Mouse (Mus musculus) midbrain, embryonic 14.5 days (tissue): ENCODE data around the gene Rtel1. TPM values are rescaled to one million over a fixed set of nuclear protein-coding genes. Genes with fewer than 3 reads are reported as not detected.

Experiments used
- ATAC-seq: fragments of 200-750 bp; cut with Nextera tagmentation; 2 replicates; pipeline ENCODE4 v1.8.0; 2017; ENCODE audit warnings: moderate number of reproducible peaks, moderate library complexity; ENCODE audit not compliant: low FRiP score, low TSS enrichment
- DNase-seq: peaks from one replicate; pipeline ENCODE4 v3.0.0-alpha.2; 2015
- H3K27ac ChIP-seq: fragments of 300-500 bp; sonication (generic); replicated peaks from 2 replicates; pipeline ENCODE4 v1.5.1; 2014; ENCODE audit warnings: mild to moderate bottlenecking, low read depth, low read length, moderate library complexity
- H3K27me3 ChIP-seq: fragments of 300-500 bp; sonication (generic); 2 replicates; pipeline ENCODE4 v1.6.1; 2014; ENCODE audit warnings: low read length, control low read depth, mixed read lengths; ENCODE audit not compliant: control insufficient read depth, insufficient read depth
- H3K36me3 ChIP-seq: fragments of 300-500 bp; sonication (generic); 2 replicates; pipeline ENCODE4 v1.6.1; 2014; ENCODE audit warnings: low read length, control low read depth; ENCODE audit not compliant: control insufficient read depth, insufficient read depth
- H3K4me1 ChIP-seq: fragments of 300-500 bp; sonication (generic); 2 replicates; pipeline ENCODE4 v1.6.1; 2014; ENCODE audit warnings: mild to moderate bottlenecking, antibody characterized with exemption, low read length, control low read depth; ENCODE audit not compliant: control insufficient read depth, insufficient read depth
- H3K4me2 ChIP-seq: fragments of 300-500 bp; sonication (generic); 2 replicates; pipeline ENCODE4 v1.6.1; 2014; ENCODE audit warnings: mild to moderate bottlenecking, low read length, moderate library complexity
- H3K4me3 ChIP-seq: fragments of 300-500 bp; sonication (generic); replicated peaks from 2 replicates; pipeline ENCODE4 v1.5.1; 2014; ENCODE audit warnings: low read depth, low read length
- H3K9ac ChIP-seq: fragments of 300-500 bp; sonication (generic); replicated peaks from 2 replicates; pipeline ENCODE4 v1.6.1; 2014; ENCODE audit warnings: mild to moderate bottlenecking, low read length, moderate library complexity
- H3K9me3 ChIP-seq: fragments of 300-500 bp; sonication (generic); 2 replicates; pipeline ENCODE4 v1.6.1; 2016; ENCODE audit warnings: low read length, control low read depth, mixed read lengths; ENCODE audit not compliant: control insufficient read depth
- WGBS: fragments of 180-500 bp; shearing (Covaris S2); extraction: QIAGEN DNeasy Blood & Tissue Kit; methylation state at CpG from one replicate; pipeline ENCODE4 v1.1.7; 2014; 5-methylcytosine and 5-hydroxymethylcytosine counted together
- polyA plus RNA-seq: library from polyadenylated mRNA; unstranded; fragments of >200 nt; fragmentation: Nextera tagmentation; extraction: Ambion mirVana; gene quantifications from 2 replicates; pipeline ENCODE4 v1.2.1, GENCODE M21; 2014

Rtel1 gene
- polyA plus RNA-seq, 1 experiment from 2014 or later, result 46.9 TPM

GRCm38 (mm10) chr2:181378701-181379100 lies 59.2 kb downstream of the Rtel1 start:
- Histone ChIP-seq H3K4me1 (no peaks in the 10 kb centered on the region), H3K9me3 (no peaks in the 10 kb centered on the region), H3K27ac (no peak overlapping the region), H3K4me3 (no peak overlapping the region), H3K36me3 (peaks cover 55% of the 10 kb centered on the region), H3K4me2 (no peak overlapping the region), H3K9ac (no peak overlapping the region), H3K27me3 (no peaks in the 10 kb centered on the region)
- no peak for ATAC-seq
- no peak for DNase-seq
- WGBS, result 96% methylated on average over 5 of the region's 5 CpGs

- Histone ChIP-seq H3K4me2 (no peak within 1 kb of the TSS), H3K9ac (no peak within 1 kb of the TSS), H3K4me3 (no peak within 1 kb of the TSS), H3K27me3 (no peaks in the 10 kb centered on the region), H3K36me3 (peaks cover 65% of the 10 kb centered on the region), H3K4me1 (no peaks in the 10 kb centered on the region), H3K27ac (no peak within 1 kb of the TSS), H3K9me3 (no peaks in the 10 kb centered on the region)
- ATAC-seq (no peak), DNase-seq (no peak)
- WGBS, result 94% methylated on average over 12 of the region's 12 CpGs
Measured at GRCm38 (mm10) chr2:181379778-181380177, 60.2 kb downstream of the Rtel1 start, which contains the start of gene Lime1. TSS of gene Lime1 (plus strand) at chr2:181380078.

- DNase-seq (no peak), ATAC-seq (no peak)
- H3K4me2 ChIP-seq, result no peak overlapping the region
- H3K9ac ChIP-seq, result no peak overlapping the region
- H3K27ac ChIP-seq, result no peak overlapping the region
- no peaks in the 10 kb centered on the region for H3K4me1 ChIP-seq
- H3K4me3 ChIP-seq, result no peak overlapping the region
- WGBS, result 95% methylated on average over 5 of the region's 5 CpGs
- H3K36me3 ChIP-seq, result peaks cover 70% of the 10 kb centered on the region
- H3K9me3 ChIP-seq, result no peaks in the 10 kb centered on the region
- no peaks in the 10 kb centered on the region for H3K27me3 ChIP-seq
Measured at GRCm38 (mm10) chr2:181380251-181380650, 60.7 kb downstream of the Rtel1 start.

- Histone ChIP-seq H3K27me3 (no peaks in the 10 kb centered on the region), H3K9me3 (no peaks in the 10 kb centered on the region), H3K4me2 (no peak overlapping the region), H3K4me3 (no peak overlapping the region), H3K9ac (no peak overlapping the region), H3K27ac (no peak overlapping the region), H3K4me1 (no peaks in the 10 kb centered on the region), H3K36me3 (peaks cover 78% of the 10 kb centered on the region)
- ATAC-seq (no peak), DNase-seq (no peak)
- 88% methylated on average over 5 of the region's 5 CpGs for WGBS
Measured at GRCm38 (mm10) chr2:181381107-181381506, 61.6 kb downstream of the Rtel1 start.

GRCm38 (mm10) chr2:181381631-181382306 lies 62.2 kb downstream of the Rtel1 start:
- no peaks in the 10 kb centered on the region for H3K4me1 ChIP-seq
- H3K4me2 ChIP-seq, result no peak overlapping the region
- DNase-seq (no peak), ATAC-seq (no peak)
- H3K27me3 ChIP-seq, result no peaks in the 10 kb centered on the region
- H3K9ac ChIP-seq, result no peak overlapping the region
- no peaks in the 10 kb centered on the region for H3K9me3 ChIP-seq
- H3K4me3 ChIP-seq, result no peak overlapping the region
- peaks cover 80% of the 10 kb centered on the region for H3K36me3 ChIP-seq
- 95% methylated on average over 6 of the region's 6 CpGs for WGBS
- no peak overlapping the region for H3K27ac ChIP-seq

- H3K27ac ChIP-seq, result no peak overlapping the region
- no peak for ATAC-seq
Measured at GRCm38 (mm10) chr2:181384463-181384862, 64.9 kb downstream of the Rtel1 start.

GRCm38 (mm10) chr2:181384919-181385391 lies 65.4 kb downstream of the Rtel1 start:
- no peak overlapping the region for H3K9ac ChIP-seq
- H3K36me3 ChIP-seq, result peaks cover 72% of the 10 kb centered on the region
- H3K4me1 ChIP-seq, result no peaks in the 10 kb centered on the region
- DNase-seq (peak; percentile 31), ATAC-seq (no peak)
- no peak overlapping the region for H3K27ac ChIP-seq
- H3K9me3 ChIP-seq, result no peaks in the 10 kb centered on the region
- H3K4me3 ChIP-seq, result no peak overlapping the region
- 93% methylated on average over 4 of the region's 4 CpGs for WGBS
- no peaks in the 10 kb centered on the region for H3K27me3 ChIP-seq
- H3K4me2 ChIP-seq, result no peak overlapping the region

More at GRCm38 (mm10) chr2:181384463-181384862, 64.9 kb downstream of the Rtel1 start:
- no peak overlapping the region for H3K9ac ChIP-seq
- no peak for DNase-seq
- no peaks in the 10 kb centered on the region for H3K4me1 ChIP-seq
- H3K4me3 ChIP-seq, result no peak overlapping the region
- H3K36me3 ChIP-seq, result peaks cover 76% of the 10 kb centered on the region
- 87% methylated on average over 7 of the region's 7 CpGs for WGBS
- no peaks in the 10 kb centered on the region for H3K27me3 ChIP-seq
- no peak overlapping the region for H3K4me2 ChIP-seq
- H3K9me3 ChIP-seq, result no peaks in the 10 kb centered on the region

GRCm38 (mm10) chr2:181385885-181386284 lies 66.3 kb downstream of the Rtel1 start:
- H3K36me3 ChIP-seq, result peaks cover 72% of the 10 kb centered on the region
- no peak for ATAC-seq
- no peak overlapping the region for H3K27ac ChIP-seq
- H3K4me1 ChIP-seq, result no peaks in the 10 kb centered on the region
- no peaks in the 10 kb centered on the region for H3K9me3 ChIP-seq
- no peak overlapping the region for H3K9ac ChIP-seq
- H3K27me3 ChIP-seq, result no peaks in the 10 kb centered on the region
- no peak overlapping the region for H3K4me2 ChIP-seq
- no peak overlapping the region for H3K4me3 ChIP-seq
- DNase-seq, result no peak
- WGBS, result 97% methylated on average over 3 of the region's 3 CpGs

- no peak for ATAC-seq
- 82% methylated on average over 3 of the region's 4 CpGs for WGBS
- Histone ChIP-seq H3K4me1 (no peaks in the 10 kb centered on the region), H3K4me2 (no peak overlapping the region), H3K36me3 (peaks cover 72% of the 10 kb centered on the region), H3K27me3 (no peaks in the 10 kb centered on the region), H3K9me3 (no peaks in the 10 kb centered on the region), H3K4me3 (no peak overlapping the region), H3K27ac (no peak overlapping the region), H3K9ac (no peak overlapping the region)
- no peak for DNase-seq
Measured at GRCm38 (mm10) chr2:181386663-181387210, 67.2 kb downstream of the Rtel1 start.
